Mouse (Mus musculus) MEL (cell line): ENCODE data around the gene B4galt1.

Experiments used
- CTCF ChIP-seq, 3 experiments: IDR thresholded peaks in 2 of 3; conservative IDR thresholded peaks in 1 of 3; 2 replicates each; pipeline ENCODE4 v1.5.1; 2011 to 2012; ENCODE audit warnings: low read length in 3 of 3, low read depth in 2 of 3, mild to moderate bottlenecking in 2 of 3, improper control_type of control experiment in 1 of 3, inconsistent platforms in 1 of 3, mixed read lengths in 1 of 3, moderate library complexity in 1 of 3; ENCODE audit not compliant: control insufficient read depth in 1 of 3, insufficient read depth in 1 of 3, poor library complexity in 1 of 3, severe bottlenecking in 1 of 3
- EP300 ChIP-seq, 2 experiments: IDR thresholded peaks; 2 replicates each; pipeline ENCODE4 v1.6.1; 2011; ENCODE audit warnings: improper control_type of control experiment in 2 of 2, low read length in 2 of 2, low read depth in 1 of 2, mild to moderate bottlenecking in 1 of 2
- GATA1 ChIP-seq: IDR thresholded peaks from 2 replicates; pipeline ENCODE4 v1.6.1; 2011; ENCODE audit warnings: low read depth, low read length, improper control_type of control experiment
- JUND ChIP-seq: IDR thresholded peaks from 2 replicates; pipeline ENCODE4 v1.6.1; 2011; ENCODE audit warnings: low read depth, mild to moderate bottlenecking, improper control_type of control experiment, low read length
- KAT2A ChIP-seq: conservative IDR thresholded peaks from 2 replicates; pipeline ENCODE4 v1.6.1; 2012; ENCODE audit warnings: low read depth, low read length, improper control_type of control experiment, inconsistent platforms
- MAFK ChIP-seq: IDR thresholded peaks from 2 replicates; pipeline ENCODE4 v1.6.1; 2011; ENCODE audit warnings: low read depth, mild to moderate bottlenecking, low read length, improper control_type of control experiment, borderline replicate concordance
- MEF2A ChIP-seq: IDR thresholded peaks from 2 replicates; pipeline ENCODE4 v1.6.1; 2014; ENCODE audit warnings: low read depth, mild to moderate bottlenecking, inconsistent platforms, low read length, improper control_type of control experiment; ENCODE audit not compliant: poor library complexity, insufficient replicate concordance, severe bottlenecking; ENCODE audit errors: extremely low read depth
- POLR2A ChIP-seq, 2 experiments: IDR thresholded peaks; 2 replicates each; pipeline ENCODE4 v1.6.1; 2011 to 2012; ENCODE audit warnings: low read length in 2 of 2, mild to moderate bottlenecking in 2 of 2, control low read depth in 1 of 2, improper control_type of control experiment in 1 of 2, low read depth in 1 of 2, moderate library complexity in 1 of 2; ENCODE audit not compliant: control insufficient read depth in 1 of 2, insufficient read depth in 1 of 2, poor library complexity in 1 of 2
- SIN3A ChIP-seq: IDR thresholded peaks from 2 replicates; pipeline ENCODE4 v1.6.1; 2012; ENCODE audit warnings: low read length, improper control_type of control experiment, inconsistent platforms
- SMC3 ChIP-seq: IDR thresholded peaks from 2 replicates; pipeline ENCODE4 v1.6.1; 2011; ENCODE audit warnings: low read depth, low read length, improper control_type of control experiment
- TAL1 ChIP-seq: IDR thresholded peaks from 2 replicates; pipeline ENCODE4 v1.6.1; 2012; ENCODE audit warnings: mild to moderate bottlenecking, inconsistent platforms, low read length, moderate library complexity, mixed read lengths
- UBTF ChIP-seq: IDR thresholded peaks from 2 replicates; pipeline ENCODE4 v1.6.1; 2012; ENCODE audit warnings: low read depth, mild to moderate bottlenecking, inconsistent platforms, low read length, improper control_type of control experiment, moderate library complexity, borderline replicate concordance; ENCODE audit not compliant: insufficient read depth
- ZC3H11A ChIP-seq: IDR thresholded peaks from 2 replicates; pipeline ENCODE4 v1.6.1; 2012; ENCODE audit warnings: low read depth, mild to moderate bottlenecking, inconsistent platforms, low read length, improper control_type of control experiment
- ZMIZ1 ChIP-seq: IDR thresholded peaks from 2 replicates; pipeline ENCODE4 v1.6.1; 2012; ENCODE audit warnings: low read depth, mild to moderate bottlenecking, inconsistent platforms, low read length, improper control_type of control experiment, moderate library complexity

GRCm38 (mm10) chr4:40776416-40776815 lies 77.4 kb downstream of the B4galt1 start:
- no peak for TF ChIP-seq CTCF (IDR thresholded peaks at IDR 0.05 in 2 of 3, conservative IDR thresholded peaks at IDR 0.05 in 1 of 3; ENCODE audit: control insufficient read depth in 1 of 3, insufficient read depth in 1 of 3, low read depth in 2 of 3, low read length in 3 of 3, poor library complexity in 1 of 3, severe bottlenecking in 1 of 3)
- no peak for TF ChIP-seq SIN3A
- TF ChIP-seq MAFK = no peak
- TF ChIP-seq POLR2A (IDR thresholded peaks at IDR 0.05; ENCODE audit: control insufficient read depth in 1 of 2, insufficient read depth in 1 of 2, low read depth in 1 of 2, low read length in 2 of 2, poor library complexity in 1 of 2) = no peak
- TF ChIP-seq ZMIZ1 = no peak
- no peak for TF ChIP-seq ZC3H11A
- no peak for TF ChIP-seq KAT2A
- TF ChIP-seq UBTF = no peak
- no peak for TF ChIP-seq JUND
- TF ChIP-seq TAL1 = peak; percentile 18; the same call in 1 of the 2 replicates
- TF ChIP-seq SMC3 = no peak; the same call in 1 of the 2 replicates
- no peak for TF ChIP-seq EP300 (IDR thresholded peaks at IDR 0.05; ENCODE audit: low read depth in 1 of 2, low read length in 2 of 2)
- no peak for TF ChIP-seq GATA1
- no peak for TF ChIP-seq MEF2A
